Mouse (Mus musculus) adrenal gland, adult 10 weeks (tissue): Measurements from ENCODE around the gene Lama2. TPM values are rescaled to one million over a fixed set of nuclear protein-coding genes. Genes with fewer than 3 reads are reported as not detected.

Source experiments
- polyA plus RNA-seq: library from polyadenylated mRNA; stranded (reverse); fragments of 350-450 nt; fragmentation: Illumina TruSeq; extraction: RNeasy Lipid Tissue Mini Kit (QIAGEN cat#74804); gene quantifications from one replicate; pipeline ENCODE4 v1.2.3, GENCODE M21; 2014; ENCODE audit warnings: low read depth, low replicate concordance

The Lama2 gene
- polyA plus RNA-seq: 22.9 TPM

DNA sequence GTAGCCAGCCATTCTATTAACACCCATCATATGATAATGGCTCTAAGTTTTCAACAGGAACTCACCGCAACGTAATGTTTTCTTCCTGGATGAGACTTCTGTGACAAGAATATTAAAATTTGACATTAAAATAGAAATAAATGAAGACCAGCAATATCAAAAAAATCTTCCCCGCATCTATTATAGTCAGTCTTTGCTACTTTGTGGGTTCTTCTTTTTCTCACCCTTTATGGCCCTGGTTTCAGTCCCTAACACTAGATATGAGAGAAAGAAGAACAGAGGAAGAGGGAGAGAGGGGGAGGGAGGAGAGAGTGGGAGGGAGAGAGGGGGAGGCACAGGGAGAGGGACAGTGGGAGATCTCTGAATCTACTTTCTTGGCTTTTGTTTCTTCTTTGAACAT lies at the start of gene Lama2:
Gene Lama2 (minus strand): TSS at position 101 of the 400 bp plus-strand sequence.

